Mouse (Mus musculus) testis, postnatal 14 days (tissue): ENCODE measurements around the gene Alg11.
A peak's percentile ranks its signal among the peaks of the same experiment; 100 is the strongest.

Source experiments
- DNase-seq: peaks from one replicate; pipeline ENCODE4 v3.0.0; 2021; ENCODE audit warnings: low spot score

The Alg11 gene

GRCm38 (mm10) chr8:22060446-22060889 is at the start of gene Alg11:
Gene Alg11, plus strand, starts transcription at chr8:22060721.
- peak; percentile 99 for DNase-seq

GRCm38 (mm10) chr8:22013034-22013707 is 47.4 kb upstream of the Alg11 start:
- no peak for DNase-seq

DNA sequence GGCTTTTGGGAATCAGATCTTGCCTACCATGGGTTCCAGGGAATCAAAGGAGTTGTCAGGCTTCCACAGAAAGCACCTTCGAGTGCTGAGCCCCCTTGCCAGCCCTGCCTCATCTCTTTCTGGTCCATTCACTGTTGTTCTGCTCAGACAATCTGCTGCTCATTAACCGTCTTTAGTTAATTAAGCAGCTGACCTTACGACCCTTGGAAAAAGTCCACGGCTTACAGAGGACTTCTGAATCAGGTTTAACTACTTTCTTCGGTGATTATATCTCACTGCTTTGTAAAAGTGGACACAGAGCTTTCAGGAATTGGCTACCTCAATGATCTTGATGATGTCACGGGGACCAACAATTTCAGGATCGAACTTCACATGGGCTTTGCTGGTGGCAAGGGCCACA is 42.8 kb upstream of the Alg11 start:
- no peak for DNase-seq

DNA sequence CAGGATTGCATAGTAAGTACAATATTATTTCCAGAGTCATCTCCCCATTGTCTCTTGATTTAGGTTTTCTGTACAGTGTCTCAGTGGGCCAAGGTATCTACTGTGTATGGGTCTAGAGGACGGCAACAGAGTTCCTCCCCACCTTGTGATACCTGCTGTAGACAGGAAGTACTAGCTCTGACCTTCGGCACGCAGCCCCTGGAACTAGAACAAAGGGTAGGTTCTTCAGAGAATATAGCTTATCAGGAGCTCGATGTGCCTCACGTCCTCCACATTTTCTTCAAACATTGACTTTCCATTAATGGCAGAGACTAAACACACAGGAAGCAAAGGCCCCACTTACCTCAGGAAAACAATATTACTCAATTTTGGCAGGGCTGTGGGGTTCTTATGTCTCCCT is 41.0 kb upstream of the Alg11 start:
- DNase-seq: no peak

- no peak for DNase-seq
Measured at GRCm38 (mm10) chr8:22022244-22022643, 38.3 kb upstream of the Alg11 start.

GRCm38 (mm10) chr8:22025241-22025640 is 35.3 kb upstream of the Alg11 start:
- DNase-seq: no peak

- DNase-seq: no peak
Measured at GRCm38 (mm10) chr8:22028973-22029372, 31.5 kb upstream of the Alg11 start.

DNA sequence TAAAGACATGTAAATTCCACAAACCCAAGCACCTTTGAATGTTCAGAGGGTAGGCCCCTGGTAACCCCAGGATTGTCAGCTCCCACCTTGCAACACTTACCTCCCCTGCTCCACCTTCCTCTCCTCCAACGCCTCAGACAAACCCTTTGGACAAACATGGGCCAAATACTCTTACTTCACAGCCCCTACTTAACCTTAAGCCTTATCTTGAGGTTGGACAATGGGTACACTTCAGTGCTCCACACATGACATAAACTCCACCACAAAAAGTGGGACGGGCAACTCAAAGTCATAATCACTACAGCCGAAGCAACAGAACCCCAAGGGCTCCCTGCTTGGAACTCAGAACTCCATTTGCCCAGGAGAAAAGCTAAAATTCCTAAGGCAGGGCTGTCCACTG is 29.5 kb upstream of the Alg11 start:
- no peak for DNase-seq

DNA sequence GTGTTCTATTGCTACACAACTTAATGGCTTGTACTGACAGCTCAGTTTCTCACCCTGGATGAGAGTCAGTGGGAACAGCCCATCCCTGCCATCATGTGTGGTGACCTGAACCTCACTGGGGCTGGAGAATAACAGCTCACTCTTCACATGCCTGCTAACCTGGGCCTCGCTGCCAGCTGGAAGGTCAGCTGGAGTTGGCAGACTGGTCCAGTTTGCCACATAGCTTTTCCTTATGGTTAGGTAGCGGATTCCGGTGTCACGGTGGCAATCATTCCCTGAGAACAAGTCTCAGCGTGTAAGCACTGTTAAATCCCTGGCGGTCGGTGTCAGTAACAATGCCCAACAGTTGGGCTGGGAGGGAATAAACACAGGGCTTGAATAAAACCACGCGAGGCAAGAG is 24.4 kb upstream of the Alg11 start:
- no peak for DNase-seq

DNA sequence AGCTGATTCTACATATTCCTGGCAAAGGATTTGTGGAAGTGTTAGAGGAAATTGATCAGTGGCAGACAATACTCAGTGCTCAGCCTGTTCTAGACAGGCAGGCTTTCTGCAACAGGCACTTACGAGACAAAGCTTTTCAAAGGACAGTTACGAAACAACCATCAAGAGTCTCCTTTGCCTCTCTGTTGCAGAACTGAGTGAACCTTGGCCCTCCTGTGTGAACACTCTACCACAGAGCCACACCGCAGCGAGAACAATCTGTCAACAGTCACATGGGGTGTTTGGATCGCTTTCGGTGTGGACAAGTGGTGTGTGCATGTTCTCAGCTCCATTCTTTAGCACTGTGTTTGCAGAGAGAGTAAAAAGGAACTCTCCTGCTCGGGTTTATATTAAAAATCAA is 23.5 kb upstream of the Alg11 start:
- DNase-seq: no peak

DNA sequence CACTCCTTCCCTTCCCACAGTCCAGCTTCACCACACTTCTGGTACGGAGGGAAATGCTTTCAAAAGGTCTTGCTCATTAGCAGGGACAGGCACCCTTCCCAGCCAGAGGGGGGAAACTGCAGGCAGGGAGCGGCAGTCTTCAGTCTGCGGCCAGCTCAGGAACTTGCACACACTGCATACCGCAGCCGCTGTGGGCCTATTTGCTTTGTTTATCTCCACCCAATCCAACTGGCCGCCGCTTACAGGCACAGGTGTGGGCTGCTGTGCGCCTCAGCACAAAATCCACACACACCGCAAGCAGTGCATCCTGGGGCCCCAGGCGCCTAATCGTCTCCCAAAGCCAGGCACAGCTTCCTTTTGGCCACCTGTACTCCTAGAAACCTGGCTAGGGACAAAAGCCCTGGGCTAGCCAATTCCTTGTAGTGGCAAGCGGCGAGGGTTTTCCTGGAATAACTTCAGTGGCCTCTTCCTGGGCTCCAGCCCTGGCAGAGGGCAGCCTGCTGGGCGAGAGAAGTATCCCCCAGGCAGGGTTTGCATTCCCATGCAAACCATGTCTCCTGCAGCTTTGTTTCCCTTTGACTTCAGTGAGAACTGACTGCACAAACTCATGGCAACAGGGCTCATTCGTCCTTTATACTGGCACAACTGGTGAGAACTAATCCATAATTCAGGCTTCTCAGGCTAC is 20.9 kb upstream of the Alg11 start:
- no peak for DNase-seq

GRCm38 (mm10) chr8:22040153-22040509 is 20.4 kb upstream of the Alg11 start:
- DNase-seq: no peak

DNA sequence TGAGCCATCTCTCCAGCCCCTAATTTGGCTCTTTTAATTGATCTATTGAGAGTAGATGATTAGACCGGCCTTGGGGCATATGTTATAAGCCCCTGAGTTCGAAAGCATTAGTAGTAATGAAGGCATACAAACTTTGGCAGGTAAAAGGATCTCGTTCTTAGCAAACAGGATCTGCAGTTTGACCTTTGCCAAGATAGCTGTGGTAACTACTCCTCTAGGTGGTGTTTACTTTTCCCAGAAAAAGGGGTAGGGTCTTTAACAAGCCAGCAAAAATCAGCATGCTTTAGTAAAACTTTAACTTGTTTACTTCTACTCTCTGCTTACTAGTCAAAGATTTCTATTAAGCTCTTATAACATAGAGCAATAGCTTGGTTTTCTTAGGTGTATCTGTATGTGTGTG is 18.0 kb upstream of the Alg11 start:
- no peak for DNase-seq

GRCm38 (mm10) chr8:22043706-22044105 is 16.8 kb upstream of the Alg11 start:
- no peak for DNase-seq

GRCm38 (mm10) chr8:22047699-22048464 is 12.6 kb upstream of the Alg11 start:
- no peak for DNase-seq

DNA sequence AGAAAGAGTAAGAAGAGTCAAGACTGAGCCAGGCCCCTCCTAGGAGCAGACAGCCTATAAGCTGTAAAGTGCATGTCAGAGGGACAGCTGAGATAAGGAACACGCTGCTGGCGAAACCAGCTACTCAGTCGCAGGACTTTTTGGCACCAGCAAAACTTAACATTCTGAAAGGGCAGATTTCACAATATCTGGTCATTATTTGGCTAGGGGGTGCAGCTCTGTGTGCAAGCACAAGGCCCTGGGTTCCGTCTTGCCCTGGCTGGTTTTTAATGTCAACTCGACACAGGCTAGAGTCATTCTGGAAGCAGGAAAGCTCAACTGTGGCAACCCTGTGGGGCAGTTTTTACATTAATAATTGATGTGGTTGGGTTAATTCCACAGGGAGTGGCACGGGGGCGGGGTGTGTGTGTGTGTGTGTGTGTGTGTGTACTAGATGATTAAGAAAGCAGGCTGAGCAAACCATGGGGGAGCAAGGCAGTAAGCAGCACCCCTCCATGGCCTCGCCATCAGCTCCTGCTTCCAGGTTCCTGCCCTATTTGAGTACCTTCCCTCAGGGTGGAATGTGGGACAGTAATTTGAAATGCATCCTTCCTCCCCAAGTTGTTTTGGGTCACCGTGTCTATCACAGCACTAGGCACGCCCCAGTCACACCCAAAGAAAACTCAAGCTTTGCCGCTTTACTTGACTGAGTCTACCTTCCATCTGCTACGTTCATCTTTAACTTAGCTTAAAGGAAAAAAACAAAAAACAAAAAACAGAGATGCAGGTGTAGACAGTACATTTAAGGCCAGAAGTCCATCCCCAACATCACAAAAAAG is 5.6 kb upstream of the Alg11 start:
- DNase-seq: no peak

GRCm38 (mm10) chr8:22055492-22055877 is 5.0 kb upstream of the Alg11 start:
- DNase-seq: no peak

- no peak for DNase-seq
Measured at GRCm38 (mm10) chr8:22056850-22057249, 3.7 kb upstream of the Alg11 start.

DNA sequence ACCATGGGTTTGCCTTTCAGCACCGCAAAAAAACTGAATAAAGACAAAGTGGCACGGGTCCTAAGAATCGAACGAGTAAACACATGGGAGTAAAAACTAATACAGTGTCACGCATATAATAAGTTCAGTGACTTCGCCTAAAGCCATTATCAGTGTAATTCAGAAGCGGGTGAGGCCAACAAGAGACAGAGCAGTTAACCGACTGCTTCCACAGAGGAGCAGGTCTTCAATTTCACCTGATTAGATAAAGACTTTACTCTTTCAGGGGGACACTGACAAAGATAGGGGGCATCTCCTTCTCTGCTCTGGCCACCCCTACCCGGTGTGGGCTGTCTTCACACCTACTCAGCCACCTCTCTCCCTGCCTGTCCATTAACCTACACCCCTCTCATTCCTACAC is 2.2 kb upstream of the Alg11 start:
- DNase-seq: no peak

DNA sequence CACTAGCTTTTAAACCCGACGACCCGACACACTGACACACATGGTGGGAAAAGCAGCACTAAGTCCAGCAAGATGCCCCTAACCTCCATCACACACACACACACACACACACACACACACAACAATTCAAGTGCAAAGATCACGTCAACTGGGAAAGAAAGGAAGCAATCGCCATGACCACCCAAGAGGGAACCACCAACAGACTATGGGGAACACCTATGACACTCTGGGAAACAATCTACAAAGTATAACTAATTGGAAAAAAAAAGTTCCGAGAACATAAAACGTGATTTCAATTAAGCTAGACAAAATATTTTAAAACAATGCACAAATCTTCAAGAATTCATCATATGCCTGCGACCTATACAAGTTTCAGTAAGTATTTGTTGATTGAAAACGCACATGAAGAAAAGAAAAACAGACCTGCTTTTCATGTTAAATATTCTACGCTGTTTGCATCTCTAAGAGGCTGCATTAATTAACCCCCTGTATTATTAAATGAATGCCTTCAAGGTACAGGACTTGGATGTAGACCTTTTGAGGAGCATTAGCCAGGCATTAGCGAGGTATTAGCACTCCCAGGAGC is 1.3 kb upstream of the Alg11 start:
- no peak for DNase-seq

DNA sequence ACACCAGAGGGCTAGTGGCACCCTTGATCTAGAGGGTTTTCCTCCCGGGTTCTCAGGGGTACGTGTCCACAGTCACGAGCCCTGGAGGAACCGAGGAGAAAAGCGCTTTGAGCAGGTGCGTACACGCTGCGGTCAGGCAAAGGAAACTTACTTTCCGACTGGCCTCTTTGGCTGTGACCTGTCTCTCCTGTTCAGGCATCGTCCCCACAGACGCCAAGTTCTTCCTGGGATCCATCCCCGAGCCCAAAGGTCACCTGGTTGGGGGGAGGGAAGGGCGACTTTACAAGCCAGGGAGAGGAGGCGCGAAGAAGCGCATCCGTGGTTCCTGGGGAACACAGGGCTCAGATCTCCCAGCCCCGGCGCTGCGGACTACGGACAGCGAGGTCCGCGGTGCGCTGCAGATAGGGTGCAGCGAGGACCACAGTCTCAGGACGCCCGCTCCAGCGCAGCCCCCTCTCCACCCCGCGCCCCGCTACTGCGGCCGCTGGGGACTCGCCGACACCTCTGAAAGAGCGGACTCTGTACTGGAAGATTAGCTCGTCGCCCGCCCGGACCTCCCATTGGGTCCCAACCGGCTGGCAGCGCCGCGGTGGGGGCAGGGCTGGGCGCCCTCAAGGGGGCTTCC is 588 bp upstream of the Alg11 start, which contains the start of gene Atp7b:
TSS of gene Atp7b (minus strand) at position 485 of the 625 bp plus-strand sequence.
- no peak for DNase-seq
